In the genomic region with DNA sequence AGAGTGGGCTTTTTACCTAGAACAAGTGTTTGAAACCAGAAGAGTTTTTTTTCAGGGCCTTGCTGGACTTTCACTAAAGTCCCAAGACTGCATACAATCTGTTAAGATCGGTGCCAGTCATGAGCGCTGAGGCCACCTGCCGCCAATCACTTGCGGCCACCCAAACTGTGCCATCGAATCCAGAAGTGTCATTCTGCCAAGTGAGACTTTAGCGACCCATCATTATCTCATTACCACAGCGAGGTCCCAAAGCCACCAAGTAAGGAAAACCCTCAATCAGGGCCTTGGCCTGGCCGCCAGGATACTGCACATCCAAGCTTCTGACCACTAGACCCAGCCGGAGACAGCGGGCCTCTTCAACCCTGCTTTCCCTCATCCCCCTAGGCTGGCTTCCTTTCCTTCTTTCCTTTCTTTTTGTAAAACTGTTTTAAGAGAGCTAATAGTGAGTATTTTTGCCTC, we compare ENCODE assay signal across 22 mouse cellular contexts. TPM values are rescaled to one million over a fixed set of nuclear protein-coding genes. Genes with fewer than 3 reads are reported as not detected.
DNase-seq lines count a peak whose midpoint lies in the region; ATAC-seq and TF ChIP-seq lines count a peak whose summit lies in the region.
"Had no signal": no experiment of that assay in that cellular context is flagged by ENCODE, and none has a peak within 500 bp of the region (broad histone marks: within the 10 kb centered on the region; RNA-seq: fewer than 3 reads in every experiment).

No protein-coding gene starts in this region.

- H3K4me2 ChIP-seq in midbrain, embryonic 11.5 days = no peak overlapping the region
- no peak overlapping the region for H3K4me2 ChIP-seq in midbrain, postnatal 0 days (ENCODE audit: low read depth, low read length, poor library complexity, severe bottlenecking)
- H3K4me2 ChIP-seq in intestine, embryonic 16.5 days (ENCODE audit: low read depth, low read length) = no peak overlapping the region
- H3K4me2 ChIP-seq: forebrain, embryonic 13.5 days; heart, embryonic 11.5 days had no signal

- H3K9me3 ChIP-seq in midbrain, embryonic 11.5 days (ENCODE audit: control insufficient read depth, low read length) = no peaks in the 10 kb centered on the region
- no peaks in the 10 kb centered on the region for H3K9me3 ChIP-seq in midbrain, postnatal 0 days (ENCODE audit: low read length)
- no peaks in the 10 kb centered on the region for H3K9me3 ChIP-seq in intestine, embryonic 16.5 days (ENCODE audit: control insufficient read depth, low read length)
- H3K9me3 ChIP-seq: embryonic facial prominence, embryonic 10.5 days; forebrain, embryonic 13.5 days; G1E; stomach, embryonic 15.5 days had no signal

- no peak for TF ChIP-seq CTCF in midbrain, postnatal 0 days (IDR thresholded peaks at IDR 0.05)

- no peak overlapping the region for H3K27ac ChIP-seq in midbrain, embryonic 11.5 days (ENCODE audit: low read depth, low read length)
- no peak overlapping the region for H3K27ac ChIP-seq in midbrain, postnatal 0 days (ENCODE audit: low read depth, low read length)
- no peak overlapping the region for H3K27ac ChIP-seq in intestine, embryonic 16.5 days (ENCODE audit: low read length)
- H3K27ac ChIP-seq: embryonic facial prominence, embryonic 10.5 days; forebrain, embryonic 13.5 days; hindbrain, postnatal 0 days; stomach, embryonic 15.5 days had no signal

- H3K9ac ChIP-seq in midbrain, embryonic 11.5 days (ENCODE audit: low read length) = no peak overlapping the region
- no peak overlapping the region for H3K9ac ChIP-seq in midbrain, postnatal 0 days (replicated peaks; ENCODE audit: low read length, poor library complexity, severe bottlenecking)
- no peak overlapping the region for H3K9ac ChIP-seq in intestine, embryonic 16.5 days (ENCODE audit: low read depth, low read length)
- H3K9ac ChIP-seq: forebrain, embryonic 13.5 days; stomach, embryonic 15.5 days had no signal

- H3K36me3 ChIP-seq in midbrain, embryonic 11.5 days (ENCODE audit: control insufficient read depth, insufficient read depth, low read length) = no peaks in the 10 kb centered on the region
- no peaks in the 10 kb centered on the region for H3K36me3 ChIP-seq in midbrain, postnatal 0 days (ENCODE audit: insufficient read depth, low read length)
- H3K36me3 ChIP-seq in intestine, embryonic 16.5 days (ENCODE audit: control insufficient read depth, insufficient read depth, low read length) = no peaks in the 10 kb centered on the region
- H3K36me3 ChIP-seq: embryonic facial prominence, embryonic 10.5 days; stomach, embryonic 15.5 days had no signal

- H3K27me3 ChIP-seq in midbrain, embryonic 11.5 days (ENCODE audit: control insufficient read depth, insufficient read depth, low read length) = peaks cover 4% of the 10 kb centered on the region; the same call in 1 of the 2 replicates
- no peaks in the 10 kb centered on the region for H3K27me3 ChIP-seq in midbrain, postnatal 0 days (ENCODE audit: insufficient read depth, low read length)
- no peaks in the 10 kb centered on the region for H3K27me3 ChIP-seq in intestine, embryonic 16.5 days (replicated peaks; ENCODE audit: control insufficient read depth, insufficient read depth, low read length)
- H3K27me3 ChIP-seq: stomach, embryonic 15.5 days had no signal

- WGBS in midbrain, embryonic 11.5 days = 90% methylated on average over 10 of the region's 10 CpGs
- WGBS in midbrain, postnatal 0 days = 86% methylated on average over 10 of the region's 10 CpGs
- 88% methylated on average over 10 of the region's 10 CpGs for WGBS in intestine, embryonic 16.5 days

- ATAC-seq in midbrain, embryonic 11.5 days (ENCODE audit: low FRiP score) = no peak
- ATAC-seq in midbrain, postnatal 0 days (ENCODE audit: low FRiP score) = no peak
- no peak for ATAC-seq in intestine, embryonic 16.5 days
- ATAC-seq: forebrain, embryonic 13.5 days; hindbrain, postnatal 0 days had no signal

- H3K4me3 ChIP-seq in midbrain, embryonic 11.5 days (ENCODE audit: low read depth, low read length) = no peak overlapping the region
- no peak overlapping the region for H3K4me3 ChIP-seq in midbrain, postnatal 0 days (ENCODE audit: low read depth, low read length)
- no peak overlapping the region for H3K4me3 ChIP-seq in intestine, embryonic 16.5 days (ENCODE audit: low read length)
- H3K4me3 ChIP-seq: forebrain, embryonic 13.5 days had no signal

- peak; percentile 50 to 51 for DNase-seq in cerebellum, adult 18-20 months
- no peak for DNase-seq in cerebellum, postnatal 4 days (ENCODE audit: low spot score in 2 of 2)
- DNase-seq in midbrain, embryonic 11.5 days (ENCODE audit: low spot score, missing footprints) = peak; percentile 71
- no peak for DNase-seq in midbrain, postnatal 0 days (ENCODE audit: low spot score)
- DNase-seq in brain, adult 2 months (ENCODE audit: low read depth, low spot score) = peak; percentile 46
- peak; percentile 58 to 75 for DNase-seq in natural killer cell, adult 2 months (ENCODE audit: low spot score in 2 of 2)
- no peak for DNase-seq in frontal cortex, postnatal 14 days (ENCODE audit: low spot score in 2 of 2)
- DNase-seq: B cell, adult 2 months; heart, postnatal 36 days; kidney, adult 9 months; kidney, postnatal 4 days; lung, adult 2 months; lung, postnatal 36 days; midbrain, embryonic 14.5 days; right cerebral cortex, adult 18-20 months had no signal

- H3K4me1 ChIP-seq in midbrain, embryonic 11.5 days (ENCODE audit: control insufficient read depth, insufficient read depth, low read length) = 0 out of 2 replicates have a peak, but pooled peaks cover 3% of the 10 kb centered on the region
- H3K4me1 ChIP-seq in midbrain, postnatal 0 days (ENCODE audit: insufficient read depth, low read length) = peaks cover 3% of the 10 kb centered on the region; the same call in 1 of the 2 replicates
- H3K4me1 ChIP-seq in intestine, embryonic 16.5 days (ENCODE audit: control insufficient read depth, insufficient read depth, low read length) = peaks cover 18% of the 10 kb centered on the region

RNA-seq across cellular contexts. Expression of a gene that starts 2.6 kb away (rescaled TPM):
- 10.8 and 11.5 TPM in 2 replicates for polyA plus RNA-seq in midbrain, embryonic 11.5 days (2014; fragmentation: Nextera tagmentation; extraction: Ambion mirVana)
- 22.1 and 23.6 TPM in 2 replicates for total RNA-seq in midbrain, postnatal 0 days (2014; rRNA removed)
- polyA plus RNA-seq in midbrain, postnatal 0 days (2015; fragmentation: Nextera tagmentation; extraction: Ambion mirVana) = 25.2 and 30.7 TPM in 2 replicates
- 19.0 and 21.1 TPM in 2 replicates for polyA plus RNA-seq in intestine, embryonic 16.5 days (2015; fragmentation: Nextera tagmentation; extraction: Ambion mirVana)

RNA-seq across cellular contexts. Expression of a gene that starts 12.9 kb away (rescaled TPM):
- 26.5 and 27.8 TPM in 2 replicates for polyA plus RNA-seq in midbrain, embryonic 11.5 days (2014; fragmentation: Nextera tagmentation; extraction: Ambion mirVana)
- 46.7 and 47.3 TPM in 2 replicates for total RNA-seq in midbrain, postnatal 0 days (2014; rRNA removed)
- 30.9 and 31.6 TPM in 2 replicates for polyA plus RNA-seq in midbrain, postnatal 0 days (2015; fragmentation: Nextera tagmentation; extraction: Ambion mirVana)
- 30.4 and 32.5 TPM in 2 replicates for polyA plus RNA-seq in intestine, embryonic 16.5 days (2015; fragmentation: Nextera tagmentation; extraction: Ambion mirVana)

Comparison
In these comparisons a context has a peak if more than half of its experiments do, and no peak if none do; other contexts are left out.
1. DNase-seq: peak in cerebellum, adult 18-20 months (2 of 2), midbrain, embryonic 11.5 days (single experiment), brain, adult 2 months (single experiment) and natural killer cell, adult 2 months (2 of 2); none in cerebellum, postnatal 4 days (0 of 2), midbrain, postnatal 0 days (single experiment) and frontal cortex, postnatal 14 days (0 of 2).